Mouse (Mus musculus) neural tube, embryonic 12.5 days (tissue): ENCODE measurements at regions not wholly inside any gene's neighbourhood (a gene's known extent, or its start where the extent isn't known, plus 50 kb on each side); places are given as distances from the start of the nearest gene placed in this dataset.
A peak's percentile ranks its signal among the peaks of the same experiment; 100 is the strongest.

Experiments used
- ATAC-seq: fragments of 200-750 bp; cut with Nextera tagmentation; 2 replicates; pipeline ENCODE4 v1.8.0; 2017; ENCODE audit warnings: low read depth, mild to moderate bottlenecking, moderate TSS enrichment, moderate library complexity; ENCODE audit not compliant: low FRiP score
- H3K27ac ChIP-seq: fragments of 300-500 bp; sonication (generic); 2 replicates; pipeline ENCODE4 v1.5.1; 2016
- H3K27me3 ChIP-seq: fragments of 300-500 bp; sonication (generic); replicated peaks from 2 replicates; pipeline ENCODE4 v1.6.1; 2016; ENCODE audit warnings: mild to moderate bottlenecking
- H3K36me3 ChIP-seq: fragments of 300-500 bp; sonication (generic); 2 replicates; pipeline ENCODE4 v1.6.1; 2016; ENCODE audit warnings: mild to moderate bottlenecking
- H3K4me1 ChIP-seq: fragments of 300-500 bp; sonication (generic); 2 replicates; pipeline ENCODE4 v1.6.1; 2016
- H3K4me2 ChIP-seq: fragments of 300-500 bp; sonication (generic); replicated peaks from 2 replicates; pipeline ENCODE4 v1.6.1; 2016; ENCODE audit warnings: mild to moderate bottlenecking
- H3K4me3 ChIP-seq: fragments of 300-500 bp; sonication (generic); 2 replicates; pipeline ENCODE4 v1.5.1; 2016
- H3K9ac ChIP-seq: fragments of 300-500 bp; sonication (generic); 2 replicates; pipeline ENCODE4 v1.6.1; 2016; ENCODE audit warnings: mild to moderate bottlenecking
- H3K9me3 ChIP-seq: fragments of 300-500 bp; sonication (generic); 2 replicates; pipeline ENCODE4 v1.6.1; 2016; ENCODE audit warnings: mild to moderate bottlenecking
- WGBS: fragments of 180-500 bp; shearing (Covaris S2); methylation state at CpG from one replicate; pipeline ENCODE4 v1.1.7; 2016; 5-methylcytosine and 5-hydroxymethylcytosine counted together

GRCm38 (mm10) chr6:19015868-19016267 lies 149.8 kb downstream of the Ankrd7 start:
- Histone ChIP-seq H3K27me3 (no peaks in the 10 kb centered on the region), H3K9me3 (no peaks in the 10 kb centered on the region), H3K9ac (no peak overlapping the region), H3K4me3 (no peak overlapping the region), H3K27ac (no peak overlapping the region), H3K4me1 (no peaks in the 10 kb centered on the region), H3K4me2 (no peak overlapping the region), H3K36me3 (no peaks in the 10 kb centered on the region)
- 91% methylated on average over 1 of the region's 1 CpGs for WGBS
- ATAC-seq = peak; percentile 63

- no peaks in the 10 kb centered on the region for H3K9me3 ChIP-seq
- H3K36me3 ChIP-seq = no peaks in the 10 kb centered on the region
- H3K4me1 ChIP-seq = no peaks in the 10 kb centered on the region
- H3K4me3 ChIP-seq = no peak overlapping the region
- WGBS = 83% methylated on average over 1 of the region's 1 CpGs
- no peaks in the 10 kb centered on the region for H3K27me3 ChIP-seq
- no peak for ATAC-seq
- H3K4me2 ChIP-seq = no peak overlapping the region
- H3K9ac ChIP-seq = no peak overlapping the region
- no peak overlapping the region for H3K27ac ChIP-seq
These were observed 152.2 kb downstream of the Ankrd7 start for GRCm38 (mm10) chr6:19018166-19018769.

GRCm38 (mm10) chr6:19034268-19034667 lies 168.2 kb downstream of the Ankrd7 start:
- H3K36me3 ChIP-seq = no peaks in the 10 kb centered on the region
- H3K27ac ChIP-seq = no peak overlapping the region
- WGBS = 61% methylated on average over 1 of the region's 1 CpGs
- no peaks in the 10 kb centered on the region for H3K27me3 ChIP-seq
- H3K9ac ChIP-seq = no peak overlapping the region
- no peak for ATAC-seq
- no peaks in the 10 kb centered on the region for H3K9me3 ChIP-seq
- H3K4me3 ChIP-seq = no peak overlapping the region
- H3K4me2 ChIP-seq = no peak overlapping the region
- no peaks in the 10 kb centered on the region for H3K4me1 ChIP-seq
